Mouse (Mus musculus): ENCODE results near the gene Znhit3. TPM values are rescaled to one million over a fixed set of nuclear protein-coding genes. Genes with fewer than 3 reads are reported as not detected.

Gene Znhit3
- polyA plus RNA-seq, 2 experiments = 35.0 to 60.7 TPM

DNA sequence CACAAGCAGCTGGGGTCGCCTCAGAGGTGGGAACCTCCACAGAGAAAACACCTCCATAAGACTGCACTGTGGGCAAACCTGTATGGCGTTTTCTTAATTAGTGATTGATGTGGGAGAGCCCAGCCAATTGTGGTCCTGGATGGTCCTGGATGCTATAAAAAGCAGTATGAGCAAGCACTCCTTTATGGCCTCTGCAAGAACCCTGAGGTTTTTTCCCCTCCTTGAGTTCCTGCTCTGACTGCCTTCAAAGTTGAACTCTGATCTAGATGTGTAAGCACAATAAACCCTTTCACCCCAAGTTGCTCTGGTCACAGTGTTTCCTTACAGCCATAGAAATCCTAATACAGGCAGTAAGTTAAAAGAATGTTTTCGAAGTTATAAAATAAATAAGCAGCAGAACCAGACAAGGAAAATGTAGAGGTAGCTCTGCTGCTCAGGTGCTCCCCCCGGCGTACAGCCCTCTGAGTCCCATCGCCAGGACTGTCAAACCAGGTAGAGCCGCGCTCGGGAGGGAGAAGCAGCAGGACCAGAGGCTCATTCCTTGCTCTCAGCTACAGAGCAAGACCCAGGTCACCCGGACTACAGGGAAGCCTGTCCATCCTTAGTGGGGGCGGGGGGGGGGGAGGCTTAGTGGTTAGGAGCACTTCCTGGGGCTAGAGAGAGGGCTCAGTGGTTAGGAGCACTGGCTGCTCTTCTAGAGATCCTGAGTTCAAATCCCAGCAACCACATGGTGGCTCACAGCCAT is 29.2 kb downstream of the Znhit3 start:
- no peak overlapping the region for H3K4me3 ChIP-seq (replicated peaks; ENCODE audit: low read length)
- ATAC-seq (ENCODE audit: low FRiP score, low read depth) (no peak), DNase-seq (ENCODE audit: low spot score) (no peak)
- H3K9ac ChIP-seq (ENCODE audit: low read depth, low read length, severe bottlenecking) = no peak overlapping the region
- peaks cover 64% of the 10 kb centered on the region for H3K36me3 ChIP-seq (ENCODE audit: control insufficient read depth, insufficient read depth, low read length)
- no peaks in the 10 kb centered on the region for H3K27me3 ChIP-seq (ENCODE audit: control insufficient read depth, insufficient read depth, low read length)
- no peak overlapping the region for H3K27ac ChIP-seq (replicated peaks; ENCODE audit: low read depth, low read length)
- TF ChIP-seq POLR2A (IDR thresholded peaks at IDR 0.05; ENCODE audit: borderline replicate concordance, extremely low read depth, insufficient read depth, insufficient read length) = no peak
- no peak overlapping the region for H3K4me2 ChIP-seq (replicated peaks; ENCODE audit: low read depth, low read length, severe bottlenecking)
- H3K4me1 ChIP-seq (ENCODE audit: control insufficient read depth, insufficient read depth, low read length) = no peaks in the 10 kb centered on the region
- WGBS = 82% methylated on average over 11 of the region's 11 CpGs
- no peaks in the 10 kb centered on the region for H3K9me3 ChIP-seq (ENCODE audit: control insufficient read depth, low read length)

GRCm38 (mm10) chr11:84886236-84886635 is 29.9 kb downstream of the Znhit3 start:
- no peak overlapping the region for H3K9ac ChIP-seq (ENCODE audit: low read depth, low read length, severe bottlenecking)
- no peak overlapping the region for H3K27ac ChIP-seq (replicated peaks; ENCODE audit: low read depth, low read length)
- no peak overlapping the region for H3K4me3 ChIP-seq (replicated peaks; ENCODE audit: low read length)
- no peak for TF ChIP-seq POLR2A (IDR thresholded peaks at IDR 0.05; ENCODE audit: borderline replicate concordance, extremely low read depth, insufficient read depth, insufficient read length)
- peaks cover 3% of the 10 kb centered on the region; the same call in 1 of the 2 replicates for H3K4me1 ChIP-seq (ENCODE audit: control insufficient read depth, insufficient read depth, low read length)
- H3K4me2 ChIP-seq (replicated peaks; ENCODE audit: low read depth, low read length, severe bottlenecking) = no peak overlapping the region
- DNase-seq (ENCODE audit: low spot score) (no peak), ATAC-seq (ENCODE audit: low FRiP score, low read depth) (no peak)
- H3K9me3 ChIP-seq (ENCODE audit: control insufficient read depth, low read length) = no peaks in the 10 kb centered on the region
- 86% methylated on average over 5 of the region's 5 CpGs for WGBS
- H3K36me3 ChIP-seq (ENCODE audit: control insufficient read depth, insufficient read depth, low read length) = peaks cover 57% of the 10 kb centered on the region
- H3K27me3 ChIP-seq (ENCODE audit: control insufficient read depth, insufficient read depth, low read length) = no peaks in the 10 kb centered on the region

GRCm38 (mm10) chr11:84885238-84885637 is 30.9 kb downstream of the Znhit3 start:
- no peak for ATAC-seq (ENCODE audit: low FRiP score, low read depth)
- Histone ChIP-seq H3K4me3 (replicated peaks; ENCODE audit: low read length) (no peak overlapping the region), H3K9me3 (ENCODE audit: control insufficient read depth, low read length) (no peaks in the 10 kb centered on the region), H3K9ac (ENCODE audit: low read depth, low read length, severe bottlenecking) (no peak overlapping the region), H3K36me3 (ENCODE audit: control insufficient read depth, insufficient read depth, low read length) (peaks cover 54% of the 10 kb centered on the region), H3K4me2 (replicated peaks; ENCODE audit: low read depth, low read length, severe bottlenecking) (no peak overlapping the region), H3K27ac (replicated peaks; ENCODE audit: low read depth, low read length) (no peak overlapping the region), H3K27me3 (ENCODE audit: control insufficient read depth, insufficient read depth, low read length) (no peaks in the 10 kb centered on the region), H3K4me1 (ENCODE audit: control insufficient read depth, insufficient read depth, low read length) (peaks cover 8% of the 10 kb centered on the region; the same call in 1 of the 2 replicates)
- DNase-seq (ENCODE audit: low spot score) = no peak
- TF ChIP-seq POLR2A (IDR thresholded peaks at IDR 0.05; ENCODE audit: borderline replicate concordance, extremely low read depth, insufficient read depth, insufficient read length) = no peak
- WGBS = 71% methylated on average over 4 of the region's 4 CpGs

DNA sequence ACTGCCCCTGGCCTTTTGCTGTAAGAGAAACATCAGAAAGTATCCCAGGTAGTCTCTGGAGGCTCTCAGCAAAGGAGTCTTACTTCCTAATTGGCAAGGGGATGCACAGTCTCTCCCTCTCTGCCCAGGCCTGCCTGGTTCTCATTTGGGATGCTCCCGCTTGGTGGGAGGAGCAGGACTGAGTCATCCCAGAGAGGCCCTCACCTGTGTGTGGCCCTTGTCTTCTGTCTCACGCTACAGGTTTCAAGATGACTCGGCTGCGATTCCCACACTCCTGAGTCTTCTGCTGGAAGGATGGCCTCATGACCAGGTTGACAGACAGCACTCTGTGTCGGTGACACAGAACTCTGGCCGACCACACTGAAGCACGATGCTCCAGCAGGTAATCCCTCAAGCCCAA is 33.8 kb downstream of the Znhit3 start:
- H3K9ac ChIP-seq (ENCODE audit: low read depth, low read length, severe bottlenecking) = no peak overlapping the region
- no peak for DNase-seq (ENCODE audit: low spot score)
- 96% methylated on average over 7 of the region's 7 CpGs for WGBS
- H3K27me3 ChIP-seq (ENCODE audit: control insufficient read depth, insufficient read depth, low read length) = no peaks in the 10 kb centered on the region
- no peak overlapping the region for H3K4me2 ChIP-seq (replicated peaks; ENCODE audit: low read depth, low read length, severe bottlenecking)
- H3K4me3 ChIP-seq (replicated peaks; ENCODE audit: low read length) = no peak overlapping the region
- no peak for ATAC-seq (ENCODE audit: low FRiP score, low read depth)
- H3K36me3 ChIP-seq (ENCODE audit: control insufficient read depth, insufficient read depth, low read length) = peaks cover 29% of the 10 kb centered on the region
- no peak overlapping the region for H3K27ac ChIP-seq (replicated peaks; ENCODE audit: low read depth, low read length)
- no peak for TF ChIP-seq POLR2A (IDR thresholded peaks at IDR 0.05; ENCODE audit: borderline replicate concordance, extremely low read depth, insufficient read depth, insufficient read length)
- H3K9me3 ChIP-seq (ENCODE audit: control insufficient read depth, low read length) = no peaks in the 10 kb centered on the region
- peaks cover 8% of the 10 kb centered on the region; the same call in 1 of the 2 replicates for H3K4me1 ChIP-seq (ENCODE audit: control insufficient read depth, insufficient read depth, low read length)

DNA sequence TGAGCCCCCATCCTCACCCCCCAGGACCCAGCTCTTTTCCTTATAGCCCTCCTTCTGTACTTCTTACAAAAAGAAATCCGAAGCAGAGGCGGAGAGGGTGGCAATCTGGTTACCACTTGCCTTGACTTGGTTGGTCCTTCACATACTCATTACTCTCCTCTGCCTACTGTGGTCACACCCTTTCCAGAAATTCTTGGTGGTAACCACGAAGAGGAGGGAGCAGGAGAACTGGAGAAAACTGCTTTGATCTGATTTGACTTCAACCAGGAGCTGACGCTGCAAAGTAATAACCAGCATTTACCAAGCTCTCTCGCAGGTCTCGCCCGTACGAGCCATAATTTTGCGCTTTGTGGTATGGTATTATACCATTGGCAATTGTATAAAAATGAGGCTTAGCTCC is 35.2 kb downstream of the Znhit3 start:
- 41% methylated on average over 9 of the region's 9 CpGs for WGBS
- ATAC-seq (ENCODE audit: low FRiP score, low read depth) (peak; percentile 4; the same call in 1 of the 2 replicates), DNase-seq (ENCODE audit: low spot score) (no peak)
- H3K9ac ChIP-seq (ENCODE audit: low read depth, low read length, severe bottlenecking) = peak overlapping the region; percentile 87
- no peak for TF ChIP-seq POLR2A (IDR thresholded peaks at IDR 0.05; ENCODE audit: borderline replicate concordance, extremely low read depth, insufficient read depth, insufficient read length)
- peaks cover 8% of the 10 kb centered on the region; the same call in 1 of the 2 replicates for H3K4me1 ChIP-seq (ENCODE audit: control insufficient read depth, insufficient read depth, low read length)
- H3K36me3 ChIP-seq (ENCODE audit: control insufficient read depth, insufficient read depth, low read length) = peaks cover 15% of the 10 kb centered on the region
- H3K4me2 ChIP-seq (replicated peaks; ENCODE audit: low read depth, low read length, severe bottlenecking) = peak overlapping the region; percentile 93
- H3K27ac ChIP-seq (replicated peaks; ENCODE audit: low read depth, low read length) = peak overlapping the region; percentile 88
- H3K9me3 ChIP-seq (ENCODE audit: control insufficient read depth, low read length) = no peaks in the 10 kb centered on the region
- peak overlapping the region; percentile 70 for H3K4me3 ChIP-seq (replicated peaks; ENCODE audit: low read length)
- H3K27me3 ChIP-seq (ENCODE audit: control insufficient read depth, insufficient read depth, low read length) = no peaks in the 10 kb centered on the region

Data from limb, embryonic 14.5 days (tissue).